Mouse (Mus musculus) thymus, postnatal 14 days (tissue): Measurements from ENCODE around the gene Gm20388.

Source experiments
- DNase-seq: peaks from one replicate; pipeline ENCODE4 v3.0.0; 2021

Gene Gm20388

DNA sequence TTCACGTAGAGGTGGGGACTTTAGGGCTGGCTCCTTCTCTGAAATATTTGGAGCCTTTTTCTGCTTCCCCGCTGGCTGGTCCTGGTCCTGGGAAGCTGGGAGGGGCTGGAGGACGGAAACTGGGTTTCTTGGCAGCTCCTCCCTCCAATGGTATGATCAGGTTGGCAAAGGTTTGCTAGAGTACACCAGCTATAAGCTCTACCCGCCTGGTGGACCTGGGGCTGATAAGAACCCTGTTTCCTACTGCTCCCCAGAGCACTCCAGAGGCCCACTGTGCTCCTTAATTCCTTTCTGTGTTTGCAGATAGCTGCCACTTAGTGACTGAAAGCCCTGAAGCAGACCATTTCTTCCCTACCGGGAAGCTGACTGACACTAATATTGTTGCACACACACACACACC lies 3765.0 kb downstream of the Gm20388 start:
- DNase-seq, result no peak

DNA sequence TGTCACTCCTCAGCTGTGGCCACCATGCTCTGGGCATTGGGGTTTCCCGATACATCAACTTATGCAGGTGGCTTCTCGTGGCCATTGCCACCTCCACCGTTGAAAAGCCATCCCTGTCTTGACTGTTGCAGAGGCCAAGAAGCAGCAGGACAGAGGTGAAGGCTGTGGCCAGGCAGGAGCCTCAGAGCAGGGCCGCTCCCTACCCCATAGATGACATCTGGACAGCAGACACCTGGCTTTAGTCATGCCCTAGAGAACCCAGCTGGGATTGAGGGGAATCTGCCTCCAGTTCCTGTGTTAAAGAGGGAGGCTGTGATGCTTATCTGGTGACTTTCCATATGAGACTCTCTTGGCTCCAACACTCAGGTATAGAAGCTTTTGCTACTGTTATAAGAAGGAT lies 3767.7 kb downstream of the Gm20388 start:
- DNase-seq, result no peak

DNA sequence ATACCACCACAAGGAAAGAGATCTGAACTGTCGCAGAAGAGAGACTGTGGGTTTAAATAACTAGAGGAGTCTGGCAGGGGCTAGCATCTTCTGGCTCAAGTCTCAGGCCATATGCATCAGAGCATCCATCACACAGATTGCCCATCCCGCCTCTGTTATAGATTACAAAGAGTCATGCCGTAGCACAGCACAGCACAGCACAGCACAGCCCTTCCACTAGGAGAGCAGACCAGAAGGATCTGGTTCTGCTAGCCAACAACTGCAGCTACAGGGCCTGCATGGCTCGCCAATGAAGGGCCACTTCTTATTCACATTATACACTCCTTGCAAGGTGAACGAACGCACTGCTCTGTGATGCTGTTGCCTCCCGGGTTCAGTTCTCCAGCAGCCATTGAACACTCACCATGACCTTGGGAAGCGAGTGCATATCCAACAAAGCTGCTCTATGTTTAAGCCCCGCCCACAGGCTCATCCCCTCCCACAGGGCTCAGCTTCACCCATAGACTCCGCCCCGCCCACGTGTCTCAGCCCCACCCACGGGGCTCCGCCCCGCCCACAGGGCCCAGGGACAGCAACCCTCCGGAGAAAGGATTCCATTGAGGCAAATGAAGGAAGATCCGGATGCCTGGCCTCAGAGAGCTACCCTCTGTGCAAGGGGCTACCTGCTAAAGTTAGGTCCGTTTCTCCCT lies 3771.6 kb downstream of the Gm20388 start:
- DNase-seq, result peak; percentile 9

DNA sequence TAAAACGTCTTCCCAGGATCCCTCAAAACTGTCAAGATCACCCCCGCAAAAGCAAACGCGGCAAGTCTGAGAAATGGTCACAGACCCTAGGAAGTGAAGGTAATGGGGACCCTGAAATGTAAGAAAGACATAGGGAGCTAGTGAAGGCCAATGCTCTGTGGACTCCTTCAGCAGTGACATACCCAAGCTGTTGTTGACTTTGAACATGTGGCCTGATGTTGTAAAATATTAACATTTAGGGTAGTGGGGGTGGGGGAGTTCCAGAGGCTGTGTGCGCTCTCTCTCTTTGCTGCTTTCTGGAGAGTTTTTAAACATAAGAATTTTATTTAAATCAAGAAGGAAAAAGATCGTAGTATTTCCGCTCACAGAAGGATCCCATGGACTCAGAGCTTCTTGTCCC lies 3772.7 kb downstream of the Gm20388 start:
- DNase-seq, result no peak

DNA sequence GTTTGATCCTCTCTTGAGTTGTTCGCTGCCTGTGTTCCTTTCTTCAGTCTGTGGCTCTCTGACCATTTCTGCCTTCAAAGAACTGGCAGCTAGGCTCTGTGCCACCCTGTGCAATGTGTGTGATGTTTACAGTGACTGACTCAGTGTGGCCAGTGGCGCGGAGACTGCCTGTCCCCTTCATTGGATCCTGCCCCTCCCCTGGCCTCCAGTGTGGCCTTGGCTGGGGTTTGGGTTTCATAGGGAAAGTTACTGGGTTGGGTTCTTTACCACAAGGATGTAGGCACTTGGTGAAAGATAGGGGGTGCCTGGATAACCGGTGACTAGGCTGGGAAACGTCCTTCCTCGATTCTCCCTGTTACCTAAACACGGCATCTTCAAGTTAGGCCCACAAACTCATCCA lies 3774.2 kb downstream of the Gm20388 start:
- DNase-seq, result no peak

DNA sequence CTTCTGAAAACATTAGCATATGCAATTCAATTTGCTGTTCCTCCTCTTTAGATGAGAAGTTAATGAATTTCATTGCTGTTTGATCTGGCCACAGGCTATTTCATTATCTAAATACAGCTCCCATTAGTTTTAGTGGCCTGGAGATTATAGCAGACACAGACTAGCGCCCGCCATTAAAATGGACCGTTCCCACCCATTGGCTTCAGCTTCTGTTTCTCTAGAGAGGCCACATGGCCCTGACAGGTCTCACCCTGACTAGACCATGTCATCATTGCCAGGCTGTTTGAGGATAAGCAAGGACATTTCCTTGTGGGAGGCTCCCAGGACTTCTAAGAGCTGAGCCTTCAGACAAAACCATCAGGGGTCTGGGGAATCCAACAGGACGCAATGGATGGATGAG lies 3774.8 kb downstream of the Gm20388 start:
- no peak for DNase-seq

DNA sequence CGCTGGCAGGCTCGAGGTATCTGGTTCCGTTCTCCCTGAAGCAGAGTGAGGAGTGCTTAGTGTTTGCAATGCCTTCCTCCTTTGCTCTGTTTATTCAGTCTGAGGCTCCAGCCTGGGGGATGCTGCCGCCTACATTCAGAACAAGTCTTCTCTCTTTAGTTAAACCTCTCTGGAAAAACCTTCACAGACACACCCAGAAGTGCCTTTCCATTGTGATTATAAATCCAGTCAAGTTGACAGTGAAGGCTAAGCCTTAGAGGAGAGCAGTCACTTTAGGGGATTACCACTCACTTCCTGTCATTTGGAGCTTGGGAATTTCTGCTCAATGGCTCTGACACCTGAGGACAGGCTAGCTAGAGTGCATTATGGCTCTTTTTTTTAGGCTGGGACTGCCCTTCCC lies 3777.2 kb downstream of the Gm20388 start:
- DNase-seq, result no peak

DNA sequence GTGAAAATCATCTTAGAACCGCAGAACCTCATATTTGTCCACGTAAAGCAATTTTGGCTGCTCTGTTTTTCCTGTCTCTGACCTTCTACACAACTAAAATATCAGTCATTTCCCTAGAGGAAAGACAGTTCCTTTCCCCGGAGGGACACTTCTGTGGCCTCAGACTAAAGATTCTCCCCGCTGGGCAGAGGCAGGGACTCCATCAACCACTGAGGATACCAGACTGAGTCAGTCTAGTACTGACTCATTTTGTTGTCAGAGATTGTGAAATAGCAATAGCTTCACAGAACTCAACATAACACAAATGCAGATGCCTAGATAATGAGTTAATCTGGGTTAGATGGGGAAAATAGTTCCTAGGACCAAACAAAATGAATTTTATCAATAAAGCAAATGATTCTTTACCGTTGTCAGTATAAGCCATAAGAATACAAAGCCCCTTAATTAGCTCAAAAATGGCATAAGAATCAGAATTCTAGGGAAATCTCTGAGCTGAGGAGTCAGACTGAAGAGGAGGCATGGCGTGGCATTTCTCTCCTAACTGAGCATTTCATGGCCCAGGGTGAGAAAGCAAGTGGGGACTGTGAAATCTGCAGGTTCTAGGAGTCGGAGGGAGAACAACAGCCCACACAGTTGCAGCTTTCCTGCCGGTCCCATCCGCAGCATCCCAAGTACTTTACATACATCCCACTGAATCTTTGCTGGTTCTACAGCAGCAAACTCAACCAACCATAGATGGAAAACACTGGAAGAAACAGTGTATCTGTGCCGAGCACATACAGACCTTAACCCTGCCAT lies 3781.7 kb downstream of the Gm20388 start:
- DNase-seq, result no peak

DNA sequence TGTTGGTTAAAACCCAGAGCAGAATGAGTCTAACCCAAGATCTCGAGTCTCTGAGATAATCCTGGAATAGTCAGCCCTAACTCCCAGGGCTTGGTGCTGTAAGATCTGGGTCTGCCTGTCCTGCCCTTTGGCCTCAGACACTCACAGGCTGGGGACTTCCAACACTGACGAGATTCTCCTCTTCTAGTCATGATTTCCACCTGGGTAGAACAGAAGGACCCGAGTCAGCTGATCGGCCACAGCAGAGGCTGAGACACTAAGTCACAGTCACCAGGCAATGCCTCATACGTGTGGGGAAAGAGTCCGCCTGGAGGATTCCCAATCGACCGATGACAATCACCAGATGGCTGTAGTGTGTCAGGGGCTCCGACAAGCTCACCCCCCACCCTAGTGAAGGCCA lies 3785.5 kb downstream of the Gm20388 start:
- no peak for DNase-seq

DNA sequence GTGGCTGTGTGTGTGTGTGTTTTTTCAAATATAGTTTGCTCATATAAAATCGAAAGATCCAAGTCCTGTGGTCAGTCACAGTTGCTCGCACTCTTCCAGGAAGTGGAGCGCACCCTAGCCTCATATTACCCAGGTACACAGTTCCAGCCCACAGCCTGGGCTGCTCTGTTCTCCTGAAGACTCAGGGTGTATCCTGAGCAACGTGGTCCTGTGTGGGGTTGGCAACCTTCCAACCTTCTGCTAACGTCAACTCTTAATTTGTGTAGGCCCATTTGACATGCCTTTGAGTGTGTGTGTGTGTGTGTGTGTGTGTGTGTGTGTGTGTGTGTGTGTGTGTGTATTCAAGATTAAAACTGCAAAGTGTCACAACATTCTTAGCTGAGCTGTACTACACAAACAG lies 3786.7 kb downstream of the Gm20388 start:
- no peak for DNase-seq

DNA sequence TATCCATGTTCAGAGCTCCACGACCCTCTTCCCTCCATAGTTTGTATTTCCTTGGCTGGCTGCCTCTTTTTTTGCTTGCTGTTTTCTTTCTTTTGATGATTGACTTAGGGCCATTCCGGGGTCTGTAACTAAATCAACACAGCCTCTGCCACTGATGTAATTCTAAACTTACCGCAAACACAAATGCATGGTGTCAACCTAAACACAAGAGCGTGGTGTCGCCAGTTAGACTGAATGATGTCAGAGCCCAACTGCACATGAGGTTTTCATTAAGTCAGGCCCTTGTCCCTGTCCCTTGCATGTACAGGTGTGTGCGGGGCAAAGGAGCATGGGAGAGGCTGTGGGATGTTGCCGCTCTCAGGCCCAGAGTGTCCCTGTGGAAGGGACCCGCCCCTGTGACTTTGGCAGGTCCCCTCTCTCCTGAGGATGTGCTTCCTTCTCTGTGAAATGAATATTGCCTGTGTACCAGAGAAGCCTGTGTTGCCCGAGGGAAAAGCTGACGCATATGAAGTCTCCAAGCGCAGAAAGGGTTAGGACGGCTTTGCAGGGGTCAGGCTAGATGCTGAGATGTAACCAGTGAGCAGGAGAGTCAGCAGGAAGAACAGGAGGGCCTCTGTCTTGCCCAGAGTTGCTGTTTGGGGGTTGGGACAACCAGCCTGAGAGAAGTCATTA lies 3789.9 kb downstream of the Gm20388 start:
- DNase-seq, result no peak

DNA sequence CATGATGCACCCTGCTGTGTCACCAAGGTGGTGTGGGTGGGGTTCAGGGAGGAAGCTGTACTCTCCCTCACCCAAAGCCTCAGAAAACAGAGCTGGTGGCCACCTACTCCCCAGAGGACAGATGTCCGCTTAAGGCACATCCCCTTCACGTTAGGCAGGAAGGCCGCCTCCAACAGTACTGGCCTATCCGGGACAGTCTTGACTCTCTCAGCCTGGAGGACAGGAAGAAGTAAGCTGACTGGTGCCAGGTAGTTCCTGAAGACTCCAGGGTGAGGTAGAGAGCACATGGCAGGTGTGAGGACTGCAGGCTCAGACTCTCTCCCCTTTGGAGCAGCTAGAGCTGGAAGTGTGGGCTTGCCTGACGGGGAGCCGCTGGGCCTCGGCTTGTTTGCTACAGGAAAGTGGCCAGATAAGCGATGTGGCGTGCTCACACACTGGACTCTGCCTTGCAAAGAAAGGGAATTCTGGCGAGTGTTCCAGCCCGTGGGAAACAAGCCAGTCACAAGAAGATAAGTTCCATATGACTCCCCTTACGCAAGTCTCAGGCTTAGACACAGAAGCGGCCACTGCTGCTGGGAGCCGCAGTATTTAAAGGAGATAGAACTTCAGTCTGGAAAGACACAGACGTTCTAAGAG lies 3791.4 kb downstream of the Gm20388 start:
- no peak for DNase-seq

DNA sequence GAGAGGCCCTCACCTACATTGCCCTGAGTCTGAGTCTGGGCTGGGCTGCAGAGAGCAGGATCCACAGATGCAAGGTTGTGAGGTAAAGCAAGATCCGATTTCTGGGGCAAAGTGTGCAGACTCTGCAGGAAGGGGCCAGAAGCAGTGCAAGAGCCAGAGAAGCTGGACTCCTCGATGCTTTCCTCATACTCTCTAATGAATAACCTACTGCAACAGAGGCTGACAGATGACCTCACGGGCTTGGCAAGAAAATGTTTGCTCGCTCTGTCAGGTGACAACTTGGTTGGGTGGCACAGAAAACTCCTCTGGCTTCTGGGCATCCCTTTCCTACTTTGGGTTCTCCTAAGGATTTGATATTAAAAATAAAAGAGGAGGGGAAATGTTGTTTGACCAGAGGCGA lies 3794.7 kb downstream of the Gm20388 start:
- DNase-seq, result no peak

DNA sequence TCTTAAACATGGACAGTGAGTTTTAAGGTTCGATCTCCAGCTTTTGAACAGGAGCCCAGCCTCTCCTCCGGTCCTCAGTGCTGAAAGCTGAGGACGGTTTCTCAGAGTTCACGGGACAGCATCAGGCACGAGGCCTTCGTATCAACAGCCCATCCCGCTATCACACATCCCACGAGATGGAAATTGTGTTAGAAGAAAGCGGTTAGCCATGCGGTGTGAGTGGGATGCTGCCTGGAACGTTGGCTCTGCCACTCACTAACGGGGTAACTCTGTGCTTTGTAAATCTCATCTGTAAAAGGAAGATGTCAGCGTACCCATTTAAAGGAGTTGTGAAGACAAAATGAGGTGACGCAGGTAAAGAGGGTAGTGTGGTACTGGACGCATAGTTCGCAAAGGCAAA lies 3796.5 kb downstream of the Gm20388 start:
- DNase-seq, result no peak

DNA sequence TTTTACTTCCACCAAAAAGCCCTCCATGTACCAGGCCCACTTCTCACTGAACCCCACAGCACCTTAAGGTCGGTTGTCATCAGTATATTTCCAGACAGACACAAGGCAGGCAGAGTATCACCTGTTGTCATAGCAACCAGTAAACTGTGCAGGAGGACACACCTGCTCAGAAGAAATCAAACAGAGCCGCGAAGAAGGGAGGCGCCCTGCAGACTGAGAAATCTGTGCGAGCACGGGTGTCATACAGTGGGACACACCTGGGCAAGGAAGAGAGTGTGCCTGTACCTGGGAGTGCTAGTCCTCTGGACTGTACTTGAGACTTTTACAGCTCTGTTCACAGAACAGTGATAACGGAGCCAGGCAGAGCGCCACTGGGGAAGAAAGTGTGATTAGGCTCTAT lies 3798.1 kb downstream of the Gm20388 start:
- DNase-seq, result no peak

DNA sequence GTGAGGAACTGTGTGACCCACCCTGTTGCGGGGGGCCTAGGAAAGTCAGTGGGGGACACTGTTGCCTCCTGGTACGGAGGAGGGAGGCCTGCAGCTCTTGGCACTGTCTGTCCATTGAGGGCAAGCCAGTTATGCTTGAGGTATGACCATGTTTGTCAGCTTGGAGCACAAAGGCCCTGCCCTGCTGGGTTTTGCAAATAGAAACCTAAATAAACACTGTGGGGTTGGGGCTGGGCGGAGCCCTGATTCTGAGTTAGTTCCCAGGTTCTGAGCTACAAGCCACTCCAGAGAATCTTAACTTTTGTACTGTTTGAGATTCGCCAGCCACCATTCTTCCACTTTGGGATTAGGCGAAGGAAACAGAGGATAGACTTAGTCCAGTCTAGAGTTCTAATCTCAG lies 3799.7 kb downstream of the Gm20388 start:
- DNase-seq, result no peak

DNA sequence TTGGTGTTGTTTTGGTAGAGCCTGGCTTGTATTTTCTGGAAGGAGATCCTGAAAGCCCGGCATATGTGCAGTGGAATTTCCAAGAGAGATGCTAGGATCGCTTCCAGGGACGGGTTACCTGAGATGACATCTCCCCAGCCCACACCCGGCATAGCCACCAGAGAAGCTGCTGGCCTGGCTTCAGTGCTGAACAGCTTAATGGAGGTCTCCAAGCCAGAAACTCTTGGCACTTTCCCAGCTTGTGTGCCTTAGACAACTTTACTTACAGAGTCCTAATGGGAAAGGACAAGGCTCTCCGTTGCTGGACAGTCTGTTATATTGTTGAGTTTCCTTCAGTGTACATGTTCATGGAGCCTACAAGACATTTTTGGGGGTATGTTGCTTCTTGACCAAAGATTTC lies 3803.8 kb downstream of the Gm20388 start:
- no peak for DNase-seq

DNA sequence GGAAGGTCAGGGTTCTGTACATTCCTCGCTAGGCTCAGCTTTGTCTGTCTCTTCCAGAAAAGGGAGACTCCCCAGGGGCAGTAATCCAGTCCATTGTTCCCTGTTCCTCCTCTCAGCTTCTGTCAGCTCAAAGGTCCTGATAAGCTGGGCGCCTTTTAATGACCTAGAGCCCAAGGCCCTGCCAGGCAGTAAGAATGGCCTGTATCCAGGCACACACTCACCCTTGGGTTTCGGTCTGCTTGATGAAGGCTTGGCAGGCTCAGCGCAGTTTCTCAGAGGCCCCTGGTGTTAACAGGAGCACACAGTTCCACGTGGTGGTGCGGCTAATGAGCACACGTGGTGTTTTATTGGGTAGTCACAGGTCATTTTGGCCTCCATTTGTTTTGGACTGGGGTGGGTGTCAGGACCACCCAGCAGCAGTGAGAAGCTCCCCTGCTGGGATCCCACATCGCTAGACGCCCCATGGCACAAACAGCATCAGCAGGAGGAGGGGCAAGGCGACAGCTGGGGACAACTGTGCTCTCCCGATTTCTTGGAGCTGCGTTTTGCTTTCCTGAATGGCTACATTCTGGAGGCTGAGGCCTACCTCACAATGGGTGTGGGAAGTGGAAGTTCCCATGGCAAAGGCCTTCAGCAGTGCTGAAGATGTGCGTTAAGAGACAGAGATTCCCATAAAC lies 3805.4 kb downstream of the Gm20388 start:
- DNase-seq, result no peak

DNA sequence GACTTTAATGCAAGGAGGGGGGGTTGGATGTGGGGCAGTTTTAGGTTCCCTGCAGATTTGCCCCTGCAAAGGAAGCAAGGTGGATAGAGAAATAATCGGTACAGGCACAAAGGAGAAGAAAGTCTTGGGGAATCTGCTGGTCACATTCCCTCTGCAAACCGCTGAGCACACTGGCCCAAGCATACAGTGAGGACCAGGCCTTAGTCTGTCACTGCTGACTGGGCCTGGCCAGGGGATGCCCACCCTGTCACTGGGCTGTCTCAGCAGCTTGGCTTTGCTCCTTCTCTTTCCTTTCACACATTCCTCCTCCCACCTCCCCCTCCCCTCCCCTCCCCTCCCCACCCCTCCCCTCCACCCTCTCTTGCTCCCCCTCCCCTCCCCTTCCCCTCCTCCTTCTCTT lies 3806.5 kb downstream of the Gm20388 start:
- no peak for DNase-seq

DNA sequence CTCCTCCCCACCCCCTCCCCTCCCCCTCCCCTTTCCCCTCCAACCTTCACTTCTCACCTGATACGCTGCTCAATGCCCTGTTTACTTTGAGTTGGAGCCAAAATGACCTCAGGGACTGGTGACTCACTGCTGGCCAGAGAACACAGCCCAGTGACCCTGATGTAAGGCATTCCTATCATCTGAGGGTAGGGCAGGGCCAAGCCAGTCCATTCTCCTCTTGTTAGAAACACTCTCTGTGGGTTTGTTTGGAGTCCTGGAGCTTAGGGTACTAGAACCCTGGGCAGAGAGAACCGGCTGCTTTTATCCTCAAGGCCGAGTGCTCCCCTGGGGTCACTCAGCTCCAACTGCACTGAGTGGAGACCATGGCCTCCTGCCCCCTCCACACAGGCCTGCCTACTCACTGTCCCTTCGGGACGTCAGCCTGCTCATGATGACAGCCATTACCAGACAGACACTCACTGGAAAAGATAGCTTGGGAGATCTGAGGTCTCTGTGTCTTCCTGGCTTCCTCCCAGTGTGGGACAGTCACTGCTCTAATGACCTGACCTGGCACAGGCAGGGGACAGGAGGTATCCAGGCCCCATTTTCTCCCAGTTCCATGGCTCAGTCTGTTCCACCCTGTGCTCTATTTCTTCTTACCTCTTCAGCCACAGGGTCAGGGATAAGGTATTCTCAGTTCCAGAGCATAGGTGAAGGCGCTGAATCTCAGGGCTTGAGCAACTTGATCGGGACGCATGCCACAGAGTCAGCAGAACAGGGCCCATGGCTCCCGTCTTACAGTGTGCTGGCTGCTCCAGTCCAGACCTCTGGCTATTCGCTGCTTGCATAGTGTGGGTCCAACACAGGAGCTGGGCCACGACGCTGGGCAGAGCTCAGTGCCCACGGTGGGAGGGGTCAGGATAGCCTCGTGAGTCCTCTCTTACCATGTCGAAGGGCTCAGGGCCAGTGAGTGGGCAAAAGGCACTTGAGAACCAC lies 3807.2 kb downstream of the Gm20388 start:
- DNase-seq, result no peak

DNA sequence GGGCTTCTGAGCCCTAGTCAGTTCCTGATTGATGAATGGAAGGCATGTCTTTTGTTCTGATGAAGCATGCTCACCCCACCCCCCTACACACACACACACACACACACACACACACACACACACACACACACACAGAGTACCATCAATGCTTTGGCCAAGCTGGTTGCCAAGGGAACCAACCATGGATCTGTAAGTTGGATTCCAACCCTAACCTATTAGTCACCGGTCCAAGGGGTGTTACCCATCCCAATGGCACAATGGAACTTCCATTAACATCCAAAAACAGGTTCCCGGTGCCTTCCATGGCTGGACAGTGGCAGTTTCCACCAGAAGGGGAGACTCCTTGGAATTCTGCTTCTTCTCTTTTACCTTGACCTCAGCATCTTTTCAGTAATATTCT lies 3808.1 kb downstream of the Gm20388 start:
- no peak for DNase-seq

DNA sequence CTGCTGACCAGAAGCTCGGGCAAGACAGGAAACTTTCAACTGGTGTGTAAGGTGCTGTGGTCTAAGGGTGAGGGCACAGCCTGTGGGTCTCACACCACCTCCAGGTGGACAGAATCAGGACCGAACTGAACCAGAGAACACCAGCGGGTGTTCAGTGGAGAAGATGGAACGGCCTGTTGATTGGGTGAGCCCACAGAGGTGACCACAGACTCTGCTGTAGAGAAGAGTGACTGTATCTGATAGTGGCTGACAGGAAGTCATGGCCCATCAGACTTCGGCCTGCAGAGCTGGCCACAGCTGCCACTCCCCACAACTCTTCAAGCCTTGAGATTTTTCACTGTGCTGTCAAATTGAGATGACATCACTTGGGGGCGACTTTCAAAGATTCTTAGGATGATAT lies 3808.6 kb downstream of the Gm20388 start:
- no peak for DNase-seq
